Mouse (Mus musculus) kidney, adult 18-20 months (tissue): ENCODE measurements around the gene Cd52.
"Not testable (repeated sequence)": the region's sequence is repeated elsewhere in the genome, so short reads cannot be mapped to it uniquely, and the experiment has no call there.

Experiments
- DNase-seq: peaks from one replicate; pipeline ENCODE4 v3.0.0; 2021

Gene Cd52

DNA sequence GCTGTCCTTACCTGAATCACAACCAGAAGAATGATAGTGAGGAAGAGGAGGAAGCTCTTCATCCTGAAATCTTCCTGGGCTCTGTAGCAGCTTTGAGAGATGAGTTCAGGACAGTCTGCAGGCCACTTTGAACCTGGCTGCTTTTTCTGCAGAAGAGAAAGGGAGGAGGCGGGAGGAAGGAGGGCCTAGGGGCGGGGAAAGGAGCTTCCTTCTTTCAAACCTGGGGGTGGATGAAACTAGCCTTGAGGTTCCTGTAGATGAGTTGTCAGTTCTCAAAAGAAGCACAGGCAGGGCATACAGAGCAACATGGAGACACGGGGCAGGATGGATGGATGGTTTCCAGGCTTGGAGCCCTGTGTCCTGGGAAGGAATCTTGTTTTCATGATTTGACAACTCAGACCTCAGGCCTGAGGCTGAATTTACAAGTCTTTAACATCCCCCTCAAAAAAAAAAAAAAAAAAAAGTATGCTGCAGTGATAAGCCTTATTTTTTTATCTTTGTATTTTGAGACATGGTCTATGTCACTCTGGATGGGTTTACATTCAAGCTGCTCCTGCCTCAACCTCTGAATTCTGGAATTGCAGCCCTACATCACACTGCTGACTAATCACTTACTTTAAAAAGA is at the start of gene Cd52:
TSS of gene Cd52 (minus strand) at position 160 of the 625 bp plus-strand sequence.
- no peak for DNase-seq

- not testable (repeated sequence) for DNase-seq
These were observed 49.4 kb upstream of the Cd52 start for GRCm38 (mm10) chr4:134144297-134144696.

GRCm38 (mm10) chr4:134138857-134139256 is 44.0 kb upstream of the Cd52 start:
- DNase-seq, result no peak

- DNase-seq, result no peak
These were observed 41.5 kb upstream of the Cd52 start for GRCm38 (mm10) chr4:134136280-134136926.

DNA sequence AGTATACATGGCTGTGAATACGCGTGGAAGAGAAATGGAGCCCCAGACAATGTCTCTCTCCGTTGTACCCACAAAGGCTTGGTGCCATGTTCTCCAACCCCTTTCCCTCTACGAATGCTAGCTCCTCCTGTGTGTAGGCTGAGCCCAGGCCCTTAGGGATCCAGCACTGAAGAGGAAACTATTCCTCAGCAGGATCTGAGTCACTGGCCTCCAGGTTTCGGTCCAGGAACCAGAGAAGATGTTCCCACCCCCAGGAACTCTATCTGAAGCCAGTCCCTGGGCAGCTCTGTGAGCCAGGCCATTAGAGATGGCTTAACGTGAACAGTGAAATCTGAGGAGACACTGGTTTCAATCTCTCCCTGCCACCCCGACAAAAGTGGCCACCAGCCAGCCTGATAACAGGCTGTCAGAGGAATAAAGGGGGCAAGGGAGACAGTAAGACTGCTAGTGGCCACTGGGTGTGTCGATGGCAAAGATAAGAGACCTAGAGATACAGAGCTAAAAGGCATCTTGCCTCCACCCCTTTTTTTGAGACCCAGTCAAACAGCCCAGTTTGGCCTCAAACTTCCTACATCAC is 37.7 kb upstream of the Cd52 start:
- DNase-seq, result no peak

DNA sequence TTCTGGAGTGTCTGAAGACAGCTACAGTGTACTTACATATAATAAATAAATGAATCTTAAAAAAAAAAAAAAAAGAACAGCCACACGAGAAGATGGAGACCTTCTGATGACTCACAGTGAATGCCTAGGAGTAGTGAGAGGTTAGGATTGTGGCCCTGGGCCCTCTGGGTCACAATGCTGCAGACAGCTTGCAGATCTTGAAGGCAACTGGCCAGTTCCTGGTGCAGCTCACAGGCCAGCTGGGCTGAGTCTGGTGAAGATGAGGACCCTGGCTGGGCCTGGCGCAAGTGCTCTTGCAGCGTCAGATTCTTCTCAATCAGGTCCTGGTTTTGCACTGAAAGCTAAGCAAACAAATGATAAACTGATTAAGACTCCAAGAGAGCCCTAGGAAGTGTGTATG is 37.2 kb upstream of the Cd52 start:
- no peak for DNase-seq

GRCm38 (mm10) chr4:134129482-134129881 is 34.6 kb upstream of the Cd52 start:
- DNase-seq, result peak; percentile 26

GRCm38 (mm10) chr4:134128983-134129362 is 34.1 kb upstream of the Cd52 start:
- DNase-seq, result no peak

DNA sequence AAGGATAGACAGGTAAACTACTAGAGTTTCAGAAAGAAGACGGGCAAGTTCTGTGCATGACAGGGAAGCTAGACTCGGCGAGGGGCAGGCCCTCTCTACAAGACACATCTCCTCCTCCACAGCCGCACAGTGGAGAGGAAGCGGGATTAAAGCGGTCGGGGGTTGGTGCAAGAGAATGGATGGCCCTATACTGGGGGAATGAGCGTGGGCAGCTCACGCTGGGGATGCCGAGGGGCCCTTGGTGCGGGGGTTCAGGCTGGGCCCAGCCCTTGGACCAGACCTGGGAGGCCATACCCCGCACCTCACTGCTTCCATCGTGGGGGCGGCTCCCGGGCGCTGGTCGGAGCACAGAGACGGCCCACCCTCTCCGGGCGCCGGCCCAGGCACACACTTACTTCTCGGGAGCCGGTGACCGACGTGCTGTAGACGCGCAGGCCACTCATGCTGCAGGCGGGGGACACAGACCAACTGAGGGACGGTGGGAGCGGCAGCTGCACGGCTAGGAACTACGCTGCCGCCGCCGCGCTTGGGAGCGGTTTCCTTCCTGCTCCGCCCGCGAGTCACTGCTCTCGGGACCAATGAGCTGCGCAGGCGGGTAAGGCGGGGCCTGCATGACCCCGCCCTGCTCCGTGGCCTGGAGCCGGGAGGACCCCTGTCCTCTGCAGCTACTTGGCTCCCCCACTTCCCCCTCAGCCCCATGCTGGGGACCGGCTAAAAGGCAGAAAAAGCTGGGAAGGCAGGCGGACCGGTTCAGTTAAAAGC is 33.5 kb upstream of the Cd52 start, which contains the start of gene Sh3bgrl3:
TSS of gene Sh3bgrl3 (minus strand) at position 569 of the 762 bp plus-strand sequence.
- DNase-seq, result peak; percentile 91

GRCm38 (mm10) chr4:134127793-134128192 is 32.9 kb upstream of the Cd52 start:
- no peak for DNase-seq

- no peak for DNase-seq
These were observed 32.2 kb upstream of the Cd52 start for GRCm38 (mm10) chr4:134127121-134127455.

- DNase-seq, result no peak
These were observed 31.6 kb upstream of the Cd52 start for GRCm38 (mm10) chr4:134126300-134127120.

- DNase-seq, result no peak
These were observed 30.6 kb upstream of the Cd52 start for GRCm38 (mm10) chr4:134125383-134126060.

GRCm38 (mm10) chr4:134123680-134124551 is 29.0 kb upstream of the Cd52 start:
- peak; percentile 39 for DNase-seq

- DNase-seq, result no peak
These were observed 28.3 kb upstream of the Cd52 start for GRCm38 (mm10) chr4:134123147-134123546.

- DNase-seq, result no peak
These were observed 27.4 kb upstream of the Cd52 start for GRCm38 (mm10) chr4:134122281-134122680.

DNA sequence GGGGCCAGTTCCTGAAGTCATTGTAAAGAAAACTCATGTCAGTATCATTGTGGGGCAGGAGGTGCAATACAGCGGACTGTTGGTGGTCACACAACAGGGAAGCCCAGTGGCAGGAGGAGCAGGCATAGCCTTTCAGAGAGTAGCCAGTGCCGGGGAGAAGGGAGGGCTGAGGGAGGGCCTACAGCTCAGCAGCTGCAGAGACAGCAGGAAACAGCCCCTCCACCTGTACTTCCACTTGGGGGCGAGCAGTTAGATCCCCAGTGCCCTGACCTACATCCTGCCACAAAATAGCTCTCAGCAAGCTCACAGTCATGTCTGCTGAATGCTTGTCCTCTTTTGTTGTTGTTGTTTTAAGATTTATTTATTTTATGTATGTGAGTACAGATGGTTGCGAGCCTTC is 26.7 kb upstream of the Cd52 start:
- no peak for DNase-seq

- DNase-seq, result no peak
These were observed 26.0 kb upstream of the Cd52 start for GRCm38 (mm10) chr4:134120916-134121315.

DNA sequence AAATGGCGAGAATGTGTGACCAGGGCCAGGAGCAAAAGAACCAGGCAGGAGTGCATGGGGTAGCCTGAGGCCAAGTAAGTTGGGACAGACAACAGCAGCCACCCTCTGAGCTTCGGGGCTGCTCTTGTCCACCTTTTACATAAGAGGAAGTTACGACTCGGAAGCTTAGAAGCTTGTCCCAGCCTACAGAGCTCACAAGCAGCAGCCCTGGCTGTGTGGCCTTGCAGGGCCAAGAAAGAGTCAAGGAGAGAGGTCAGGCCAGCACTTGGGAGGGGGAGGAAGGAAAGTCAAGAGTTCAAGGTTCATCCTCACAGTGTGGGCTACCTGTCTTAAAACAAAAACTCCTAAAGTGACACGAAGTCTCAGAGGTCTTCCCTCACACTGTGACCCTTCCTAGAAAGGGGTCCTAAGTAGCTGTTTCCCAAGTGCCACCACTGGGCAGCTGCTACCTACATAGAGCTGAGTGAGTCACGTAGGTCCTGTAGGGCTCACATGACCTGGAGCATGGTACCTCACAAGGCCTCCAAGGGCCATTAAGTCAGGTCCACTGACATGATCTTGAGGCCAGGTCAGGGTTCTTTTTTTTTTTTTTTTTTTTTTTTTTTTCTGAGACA is 25.4 kb upstream of the Cd52 start:
- no peak for DNase-seq

GRCm38 (mm10) chr4:134119644-134120043 is 24.8 kb upstream of the Cd52 start:
- DNase-seq, result no peak

DNA sequence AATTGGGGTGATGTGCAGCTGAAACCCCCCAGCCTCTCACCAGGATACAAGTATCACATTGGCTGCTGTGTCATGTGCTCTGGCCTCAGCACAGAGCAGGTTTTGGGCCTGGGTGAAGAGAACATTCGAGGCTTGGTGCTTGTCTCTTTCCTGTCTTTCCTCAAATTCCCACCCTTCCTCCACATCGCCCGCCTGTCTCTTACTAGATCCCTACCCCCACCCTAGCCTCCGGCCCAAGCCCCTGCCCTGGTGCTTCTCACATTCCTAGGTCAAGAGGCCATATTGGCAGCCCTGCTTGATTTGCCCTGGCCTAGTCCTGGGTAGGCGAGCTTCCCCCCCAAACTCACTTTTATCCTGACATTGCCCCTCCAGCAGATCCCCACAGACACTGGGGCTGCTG is 24.2 kb upstream of the Cd52 start:
- DNase-seq, result no peak
